Mouse (Mus musculus): Measurements from ENCODE around the gene S100a7a. TPM values are rescaled to one million over a fixed set of nuclear protein-coding genes. Genes with fewer than 3 reads are reported as not detected.

Gene S100a7a
- total and polyA plus RNA-seq, 2 experiments from 2014 or later, result not detected

DNA sequence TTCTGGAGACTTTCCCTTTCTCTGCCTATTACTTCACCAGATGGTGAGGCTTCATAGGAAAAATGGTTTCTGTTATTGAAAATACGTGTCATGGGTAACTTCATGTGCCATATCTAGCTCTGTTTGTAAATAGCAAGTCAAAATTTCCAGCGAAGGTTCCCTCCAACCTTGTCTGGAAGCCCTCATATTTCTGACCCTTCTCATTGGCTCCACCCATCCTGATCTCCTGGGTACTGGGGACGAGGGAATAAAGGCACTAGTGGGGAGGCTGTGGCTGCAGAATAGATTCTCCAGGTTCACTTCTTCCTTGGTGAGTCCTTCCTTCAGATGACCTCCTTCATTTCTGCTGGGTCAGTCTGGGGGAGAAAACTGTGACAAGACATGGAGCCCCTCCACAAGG, 45.6 kb upstream of the S100a7a start, which contains the start of gene S100a5:
TSS of gene S100a5 (plus strand) at position 301 of the 400 bp plus-strand sequence.
- no peaks in the 10 kb centered on the region for H3K9me3 ChIP-seq (ENCODE audit: low read length)
- H3K27ac ChIP-seq (ENCODE audit: low read depth, low read length), result no peak within 1 kb of the TSS
- 0 out of 2 replicates have a peak, but pooled peaks cover 4% of the 10 kb centered on the region for H3K27me3 ChIP-seq (ENCODE audit: insufficient read depth, low read length)
- no peaks in the 10 kb centered on the region for H3K36me3 ChIP-seq (ENCODE audit: insufficient read depth, low read length)
- 71% methylated on average over 3 of the region's 3 CpGs for WGBS
- H3K4me2 ChIP-seq (ENCODE audit: low read depth, low read length, poor library complexity, severe bottlenecking), result no peak within 1 kb of the TSS
- TF ChIP-seq CTCF (IDR thresholded peaks at IDR 0.05), result no peak
- no peak within 1 kb of the TSS for H3K9ac ChIP-seq (replicated peaks; ENCODE audit: low read length, poor library complexity, severe bottlenecking)
- H3K4me1 ChIP-seq (ENCODE audit: insufficient read depth, low read length), result peaks cover 5% of the 10 kb centered on the region; the same call in 1 of the 2 replicates
- H3K4me3 ChIP-seq (ENCODE audit: low read depth, low read length), result no peak within 1 kb of the TSS
- DNase-seq (ENCODE audit: low spot score) (no peak), ATAC-seq (ENCODE audit: low FRiP score) (no peak)

DNA sequence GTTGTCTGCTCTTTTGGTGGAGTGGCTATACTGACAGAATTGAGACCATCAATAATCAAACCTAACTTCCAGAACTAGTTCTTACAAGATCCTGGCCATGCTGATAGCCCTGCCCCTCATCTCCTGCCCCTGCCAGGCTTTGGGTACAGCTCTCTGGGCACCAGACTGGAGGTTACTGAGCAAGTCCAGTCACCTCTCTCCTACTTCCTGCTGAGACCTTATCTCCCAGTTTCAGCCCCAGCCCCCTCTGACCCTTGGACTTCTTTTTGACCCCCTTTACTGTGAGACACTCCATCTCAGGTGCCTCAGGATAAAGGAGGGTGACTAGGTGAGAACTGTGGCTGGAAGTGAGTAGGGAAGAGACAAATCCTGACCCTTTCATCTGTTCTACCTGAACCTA, 44.7 kb upstream of the S100a7a start:
- Histone ChIP-seq H3K27ac (ENCODE audit: low read depth, low read length) (no peak overlapping the region), H3K4me1 (ENCODE audit: insufficient read depth, low read length) (peaks cover 5% of the 10 kb centered on the region; the same call in 1 of the 2 replicates), H3K9me3 (ENCODE audit: low read length) (no peaks in the 10 kb centered on the region), H3K27me3 (ENCODE audit: insufficient read depth, low read length) (0 out of 2 replicates have a peak, but pooled peaks cover 4% of the 10 kb centered on the region), H3K4me2 (ENCODE audit: low read depth, low read length, poor library complexity, severe bottlenecking) (no peak overlapping the region), H3K4me3 (ENCODE audit: low read depth, low read length) (no peak overlapping the region), H3K36me3 (ENCODE audit: insufficient read depth, low read length) (no peaks in the 10 kb centered on the region), H3K9ac (replicated peaks; ENCODE audit: low read length, poor library complexity, severe bottlenecking) (no peak overlapping the region)
- DNase-seq (ENCODE audit: low spot score), result no peak
- ATAC-seq (ENCODE audit: low FRiP score), result no peak
- no peak for TF ChIP-seq CTCF (IDR thresholded peaks at IDR 0.05)

DNA sequence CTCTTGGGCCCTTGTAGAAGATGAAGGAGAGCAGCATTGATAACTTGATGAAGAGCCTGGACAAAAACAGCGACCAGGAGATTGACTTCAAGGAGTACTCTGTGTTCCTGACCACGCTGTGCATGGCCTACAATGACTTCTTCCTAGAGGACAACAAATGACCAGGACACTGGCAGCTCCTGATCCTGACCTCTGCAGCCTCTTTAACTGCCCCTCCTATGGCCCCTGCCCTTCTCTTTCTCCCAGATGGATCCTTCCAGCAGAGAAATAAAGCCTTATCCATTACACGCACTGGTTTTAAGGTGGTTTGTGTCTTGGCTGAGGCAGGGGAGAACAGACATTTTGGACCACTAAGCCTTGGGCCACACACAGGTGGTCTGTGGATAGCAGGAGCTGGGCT, 42.3 kb upstream of the S100a7a start:
- 84% methylated on average over 3 of the region's 3 CpGs for WGBS
- Histone ChIP-seq H3K4me2 (ENCODE audit: low read depth, low read length, poor library complexity, severe bottlenecking) (no peak overlapping the region), H3K9me3 (ENCODE audit: low read length) (no peaks in the 10 kb centered on the region), H3K9ac (replicated peaks; ENCODE audit: low read length, poor library complexity, severe bottlenecking) (no peak overlapping the region), H3K36me3 (ENCODE audit: insufficient read depth, low read length) (no peaks in the 10 kb centered on the region), H3K4me3 (ENCODE audit: low read depth, low read length) (no peak overlapping the region), H3K4me1 (ENCODE audit: insufficient read depth, low read length) (peaks cover 5% of the 10 kb centered on the region; the same call in 1 of the 2 replicates), H3K27ac (ENCODE audit: low read depth, low read length) (no peak overlapping the region), H3K27me3 (ENCODE audit: insufficient read depth, low read length) (0 out of 2 replicates have a peak, but pooled peaks cover 4% of the 10 kb centered on the region)
- no peak for DNase-seq (ENCODE audit: low spot score)
- ATAC-seq (ENCODE audit: low FRiP score), result no peak
- TF ChIP-seq CTCF (IDR thresholded peaks at IDR 0.05), result no peak

DNA sequence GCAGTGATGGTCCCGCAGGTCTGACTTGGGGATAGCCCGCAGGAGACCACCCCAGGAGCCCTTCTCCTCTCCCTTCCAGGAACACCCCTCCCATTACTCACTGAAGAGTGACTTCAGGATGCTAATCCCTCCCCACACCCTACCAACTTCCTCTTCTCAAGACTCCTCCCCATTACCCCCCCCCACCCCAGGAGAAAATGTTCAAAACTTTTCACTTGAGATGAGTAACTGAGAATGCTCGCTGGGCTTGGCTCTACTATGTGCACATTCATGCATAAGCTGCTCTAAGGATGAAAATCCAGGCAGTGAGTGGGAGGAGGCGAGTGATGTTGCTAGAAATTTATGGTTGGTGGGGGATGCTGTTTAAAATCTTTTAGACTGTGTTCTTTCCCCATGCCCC, 41.8 kb upstream of the S100a7a start:
- no peak for TF ChIP-seq CTCF (IDR thresholded peaks at IDR 0.05)
- WGBS, result 61% methylated on average over 4 of the region's 4 CpGs
- no peak overlapping the region for H3K9ac ChIP-seq (replicated peaks; ENCODE audit: low read length, poor library complexity, severe bottlenecking)
- H3K36me3 ChIP-seq (ENCODE audit: insufficient read depth, low read length), result no peaks in the 10 kb centered on the region
- H3K27ac ChIP-seq (ENCODE audit: low read depth, low read length), result no peak overlapping the region
- DNase-seq (ENCODE audit: low spot score) (no peak), ATAC-seq (ENCODE audit: low FRiP score) (no peak)
- H3K9me3 ChIP-seq (ENCODE audit: low read length), result no peaks in the 10 kb centered on the region
- H3K4me2 ChIP-seq (ENCODE audit: low read depth, low read length, poor library complexity, severe bottlenecking), result no peak overlapping the region
- no peak overlapping the region for H3K4me3 ChIP-seq (ENCODE audit: low read depth, low read length)
- peaks cover 5% of the 10 kb centered on the region; the same call in 1 of the 2 replicates for H3K4me1 ChIP-seq (ENCODE audit: insufficient read depth, low read length)
- H3K27me3 ChIP-seq (ENCODE audit: insufficient read depth, low read length), result 0 out of 2 replicates have a peak, but pooled peaks cover 4% of the 10 kb centered on the region

DNA sequence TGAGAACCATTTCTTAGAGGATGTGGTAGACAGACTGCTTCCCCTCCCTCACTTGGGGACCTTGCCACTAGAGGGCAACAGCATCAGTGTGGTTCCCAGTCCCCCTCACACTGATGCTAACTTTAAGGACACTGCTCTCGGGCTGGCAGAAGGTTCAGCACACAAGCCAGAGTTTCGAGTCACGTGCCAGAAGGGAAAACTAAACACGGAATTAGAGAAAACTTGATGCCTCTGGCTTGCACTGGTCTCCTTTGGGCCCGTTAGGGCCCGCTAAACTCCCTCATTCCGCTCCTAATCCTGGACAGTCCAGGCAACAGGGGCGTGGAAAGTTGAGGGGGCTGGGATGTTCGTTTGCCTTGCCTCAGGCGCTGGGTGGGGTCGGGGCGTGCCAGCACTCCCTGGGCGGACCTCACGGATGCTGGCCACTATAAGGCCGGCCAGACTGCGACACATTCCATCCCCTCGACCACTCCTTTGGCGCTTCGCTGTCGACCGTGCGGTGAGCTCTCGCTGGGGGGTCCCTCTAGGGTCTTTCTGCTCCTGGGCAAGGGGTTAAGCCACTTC, 41.0 kb upstream of the S100a7a start, which contains the start of gene S100a6:
TSS of gene S100a6 (plus strand) at position 155 of the 564 bp plus-strand sequence.
- no peaks in the 10 kb centered on the region for H3K36me3 ChIP-seq (ENCODE audit: insufficient read depth, low read length)
- no peak within 1 kb of the TSS for H3K27ac ChIP-seq (ENCODE audit: low read depth, low read length)
- peaks cover 5% of the 10 kb centered on the region; the same call in 1 of the 2 replicates for H3K4me1 ChIP-seq (ENCODE audit: insufficient read depth, low read length)
- H3K9me3 ChIP-seq (ENCODE audit: low read length), result no peaks in the 10 kb centered on the region
- H3K4me2 ChIP-seq (ENCODE audit: low read depth, low read length, poor library complexity, severe bottlenecking), result peak within 1 kb of the TSS; percentile 57
- ATAC-seq (ENCODE audit: low FRiP score), result peak; percentile 45
- peak within 1 kb of the TSS; percentile 28 for H3K4me3 ChIP-seq (ENCODE audit: low read depth, low read length)
- peak; percentile 72 for TF ChIP-seq CTCF (IDR thresholded peaks at IDR 0.05)
- 1% methylated on average over 23 of the region's 23 CpGs for WGBS
- peak; percentile 68 for DNase-seq (ENCODE audit: low spot score)
- 0 out of 2 replicates have a peak, but pooled peaks cover 4% of the 10 kb centered on the region for H3K27me3 ChIP-seq (ENCODE audit: insufficient read depth, low read length)
- no peak within 1 kb of the TSS for H3K9ac ChIP-seq (replicated peaks; ENCODE audit: low read length, poor library complexity, severe bottlenecking)

DNA sequence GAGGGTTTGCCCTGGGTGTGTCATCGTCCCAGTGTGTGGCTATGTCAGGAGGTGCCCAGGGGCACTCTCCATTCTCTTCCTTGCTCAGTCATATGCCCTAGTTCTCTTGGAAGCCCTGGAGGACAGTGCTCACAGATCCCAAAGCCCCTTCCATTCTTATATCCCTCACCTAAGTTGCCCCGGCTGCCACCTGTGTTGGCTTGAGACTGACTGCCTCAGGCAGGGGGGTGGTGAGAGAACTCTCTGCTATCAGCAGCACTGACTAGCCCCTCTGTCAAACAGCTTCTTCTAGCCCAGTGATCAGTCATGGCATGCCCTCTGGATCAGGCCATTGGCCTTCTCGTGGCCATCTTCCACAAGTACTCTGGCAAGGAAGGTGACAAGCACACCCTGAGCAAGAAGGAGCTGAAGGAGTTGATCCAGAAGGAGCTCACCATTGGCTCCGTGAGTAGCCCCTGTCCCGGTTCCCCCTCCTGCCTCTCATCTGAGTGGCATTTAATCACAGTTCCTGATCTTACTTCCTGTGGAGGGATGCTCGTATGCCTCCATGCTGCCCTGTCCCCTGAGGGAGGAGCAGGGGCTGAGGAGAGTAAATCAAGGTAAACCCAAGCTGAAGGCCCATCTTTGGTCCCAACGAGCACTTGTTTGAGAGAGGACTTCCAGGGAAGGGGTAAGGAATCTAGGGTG, 40.2 kb upstream of the S100a7a start:
- Histone ChIP-seq H3K27ac (ENCODE audit: low read depth, low read length) (no peak overlapping the region), H3K4me3 (ENCODE audit: low read depth, low read length) (peak overlapping the region; percentile 28; the same call in 1 of the 2 replicates), H3K4me2 (ENCODE audit: low read depth, low read length, poor library complexity, severe bottlenecking) (peak overlapping the region; percentile 57; the same call in 1 of the 2 replicates), H3K9me3 (ENCODE audit: low read length) (no peaks in the 10 kb centered on the region), H3K9ac (replicated peaks; ENCODE audit: low read length, poor library complexity, severe bottlenecking) (no peak overlapping the region), H3K27me3 (ENCODE audit: insufficient read depth, low read length) (0 out of 2 replicates have a peak, but pooled peaks cover 4% of the 10 kb centered on the region), H3K4me1 (ENCODE audit: insufficient read depth, low read length) (peaks cover 5% of the 10 kb centered on the region; the same call in 1 of the 2 replicates), H3K36me3 (ENCODE audit: insufficient read depth, low read length) (no peaks in the 10 kb centered on the region)
- WGBS, result 73% methylated on average over 7 of the region's 7 CpGs
- TF ChIP-seq CTCF (IDR thresholded peaks at IDR 0.05), result no peak
- ATAC-seq (ENCODE audit: low FRiP score) (no peak), DNase-seq (ENCODE audit: low spot score) (no peak)
